Mouse (Mus musculus): ENCODE results near the gene Cxcl1. TPM values are rescaled to one million over a fixed set of nuclear protein-coding genes. Genes with fewer than 3 reads are reported as not detected.
A peak's percentile ranks its signal among the peaks of the same experiment; 100 is the strongest.

Cxcl1 gene
- polyA plus RNA-seq, 1 experiment = 0.69 TPM

- no peak overlapping the region for H3K27ac ChIP-seq (ENCODE audit: insufficient read depth, low read depth, low read length)
- WGBS = 11% methylated on average over 10 of the region's 10 CpGs
- no peaks in the 10 kb centered on the region for H3K27me3 ChIP-seq (replicated peaks; ENCODE audit: control insufficient read depth, insufficient read depth, low read length)
- no peaks in the 10 kb centered on the region for H3K4me1 ChIP-seq (ENCODE audit: control insufficient read depth, insufficient read depth, low read length)
- no peak for TF ChIP-seq POLR2A (IDR thresholded peaks at IDR 0.05; ENCODE audit: low read depth, low read length)
- TF ChIP-seq CTCF (conservative IDR thresholded peaks at IDR 0.05; ENCODE audit: insufficient read depth, insufficient read length, low read depth, low read length) = peak; percentile 64
- H3K4me3 ChIP-seq (ENCODE audit: insufficient read depth, low read depth, low read length) = no peak overlapping the region; the same call in 1 of the 2 replicates
- H3K36me3 ChIP-seq (ENCODE audit: control insufficient read depth, insufficient read depth, low read length) = no peaks in the 10 kb centered on the region
- DNase-seq = no peak
Measured at GRCm38 (mm10) chr5:90902380-90903260, 11.6 kb downstream of the Cxcl1 start.

DNA sequence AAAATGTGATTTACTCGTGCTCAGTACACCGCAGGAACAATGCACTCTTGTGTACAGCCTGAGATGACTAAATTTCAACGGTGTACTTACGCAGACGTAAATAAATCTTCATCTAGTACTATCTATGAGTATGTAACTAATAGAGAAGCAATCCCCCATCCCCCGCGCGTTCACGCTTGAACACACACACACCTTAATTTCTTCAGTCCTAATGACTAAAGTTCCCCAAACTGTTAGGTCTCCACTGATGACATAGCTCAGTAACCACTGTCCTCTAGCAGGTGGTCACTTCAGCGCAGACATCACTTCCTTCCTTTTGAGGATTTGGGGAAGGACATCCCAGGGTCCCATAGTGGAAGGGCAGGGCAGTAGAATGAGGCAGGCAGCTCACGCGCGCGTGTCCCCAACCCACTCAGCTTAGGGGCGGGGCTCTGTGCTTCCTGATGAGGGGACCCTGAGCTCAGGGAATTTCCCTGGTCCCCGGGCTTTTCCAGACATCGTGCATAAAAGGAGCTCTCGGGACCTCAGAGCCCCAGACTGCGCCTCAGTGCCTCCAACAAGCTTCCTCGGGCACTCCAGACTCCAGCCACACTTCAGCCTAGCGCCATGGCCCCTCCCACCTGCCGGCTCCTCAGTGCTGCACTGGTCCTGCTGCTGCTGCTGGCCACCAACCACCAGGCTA lies 12.4 kb downstream of the Cxcl1 start, which contains the start of gene Cxcl2:
Cxcl2 (plus strand) TSS at position 533 of the 682 bp plus-strand sequence.
- Histone ChIP-seq H3K27ac (ENCODE audit: insufficient read depth, low read depth, low read length) (no peak within 1 kb of the TSS), H3K4me3 (ENCODE audit: insufficient read depth, low read depth, low read length) (peak within 1 kb of the TSS; percentile 6; the same call in 1 of the 2 replicates), H3K4me1 (ENCODE audit: control insufficient read depth, insufficient read depth, low read length) (no peaks in the 10 kb centered on the region), H3K36me3 (ENCODE audit: control insufficient read depth, insufficient read depth, low read length) (no peaks in the 10 kb centered on the region), H3K27me3 (replicated peaks; ENCODE audit: control insufficient read depth, insufficient read depth, low read length) (no peaks in the 10 kb centered on the region)
- TF ChIP-seq CTCF (conservative IDR thresholded peaks at IDR 0.05; ENCODE audit: insufficient read depth, insufficient read length, low read depth, low read length) (no peak), POLR2A (IDR thresholded peaks at IDR 0.05; ENCODE audit: low read depth, low read length) (no peak)
- no peak for DNase-seq
- 4% methylated on average over 22 of the region's 22 CpGs for WGBS

DNA sequence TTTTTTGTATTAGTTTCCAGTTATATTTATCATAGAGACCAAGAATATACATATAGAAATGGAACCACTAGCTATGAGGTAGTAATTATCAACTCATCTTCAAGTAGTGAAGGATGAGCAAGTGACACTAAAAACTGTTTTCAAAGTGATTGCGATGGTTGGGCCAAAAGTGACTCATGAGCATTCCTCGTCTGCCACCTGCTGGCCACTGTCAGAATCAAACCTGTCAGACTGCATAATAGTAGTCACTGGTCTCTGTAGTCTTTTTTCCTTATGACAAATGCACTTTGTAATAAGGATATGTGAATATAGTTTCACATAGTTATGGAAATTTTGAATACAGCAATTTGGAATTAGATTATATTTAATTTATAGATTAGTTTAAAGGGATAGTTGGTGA lies 17.9 kb downstream of the Cxcl1 start:
- Histone ChIP-seq H3K27me3 (replicated peaks; ENCODE audit: control insufficient read depth, insufficient read depth, low read length) (no peaks in the 10 kb centered on the region), H3K27ac (ENCODE audit: insufficient read depth, low read depth, low read length) (no peak overlapping the region), H3K4me1 (ENCODE audit: control insufficient read depth, insufficient read depth, low read length) (no peaks in the 10 kb centered on the region), H3K4me3 (ENCODE audit: insufficient read depth, low read depth, low read length) (no peak overlapping the region), H3K36me3 (ENCODE audit: control insufficient read depth, insufficient read depth, low read length) (no peaks in the 10 kb centered on the region)
- DNase-seq = peak; percentile 70
- 0% methylated on average over 2 of the region's 2 CpGs for WGBS
- TF ChIP-seq POLR2A (IDR thresholded peaks at IDR 0.05; ENCODE audit: low read depth, low read length) (no peak), CTCF (conservative IDR thresholded peaks at IDR 0.05; ENCODE audit: insufficient read depth, insufficient read length, low read depth, low read length) (peak; percentile 93)

GRCm38 (mm10) chr5:90919495-90919894 lies 28.5 kb downstream of the Cxcl1 start:
- H3K36me3 ChIP-seq (ENCODE audit: control insufficient read depth, insufficient read depth, low read length) = no peaks in the 10 kb centered on the region
- H3K4me1 ChIP-seq (ENCODE audit: control insufficient read depth, insufficient read depth, low read length) = no peaks in the 10 kb centered on the region
- TF ChIP-seq CTCF (conservative IDR thresholded peaks at IDR 0.05; ENCODE audit: insufficient read depth, insufficient read length, low read depth, low read length) (no peak), POLR2A (IDR thresholded peaks at IDR 0.05; ENCODE audit: low read depth, low read length) (no peak)
- DNase-seq = no peak
- H3K4me3 ChIP-seq (ENCODE audit: insufficient read depth, low read depth, low read length) = no peak overlapping the region
- H3K27ac ChIP-seq (ENCODE audit: insufficient read depth, low read depth, low read length) = no peak overlapping the region
- WGBS = 79% methylated on average over 2 of the region's 2 CpGs
- H3K27me3 ChIP-seq (replicated peaks; ENCODE audit: control insufficient read depth, insufficient read depth, low read length) = no peaks in the 10 kb centered on the region

GRCm38 (mm10) chr5:90922958-90923357 lies 31.9 kb downstream of the Cxcl1 start:
- 76% methylated on average over 4 of the region's 4 CpGs for WGBS
- H3K27ac ChIP-seq (ENCODE audit: insufficient read depth, low read depth, low read length) = no peak overlapping the region
- TF ChIP-seq CTCF (conservative IDR thresholded peaks at IDR 0.05; ENCODE audit: insufficient read depth, insufficient read length, low read depth, low read length) (no peak), POLR2A (IDR thresholded peaks at IDR 0.05; ENCODE audit: low read depth, low read length) (no peak)
- H3K4me1 ChIP-seq (ENCODE audit: control insufficient read depth, insufficient read depth, low read length) = no peaks in the 10 kb centered on the region
- no peak overlapping the region for H3K4me3 ChIP-seq (ENCODE audit: insufficient read depth, low read depth, low read length)
- DNase-seq = no peak
- no peaks in the 10 kb centered on the region for H3K36me3 ChIP-seq (ENCODE audit: control insufficient read depth, insufficient read depth, low read length)
- H3K27me3 ChIP-seq (replicated peaks; ENCODE audit: control insufficient read depth, insufficient read depth, low read length) = no peaks in the 10 kb centered on the region

DNA sequence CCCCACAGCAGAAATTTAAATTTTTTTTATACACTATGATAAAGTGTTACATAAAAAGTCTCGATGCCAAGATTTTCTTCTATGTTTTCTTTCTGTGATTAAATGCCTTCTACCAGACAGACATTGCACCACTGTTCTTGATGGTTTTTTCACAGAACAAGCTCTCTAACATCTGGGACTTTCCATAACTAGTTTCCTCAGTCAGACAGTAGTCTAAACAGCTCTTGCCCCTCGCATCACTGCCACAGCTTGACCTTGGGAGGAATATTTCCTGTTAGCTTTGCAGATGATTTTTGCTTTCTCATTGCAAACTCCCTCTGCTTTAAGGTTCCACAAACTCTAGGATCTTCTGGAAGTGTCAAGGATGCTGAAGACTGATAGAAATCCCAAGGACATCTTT lies 39.5 kb downstream of the Cxcl1 start:
- DNase-seq = no peak
- Histone ChIP-seq H3K27me3 (replicated peaks; ENCODE audit: control insufficient read depth, insufficient read depth, low read length) (no peaks in the 10 kb centered on the region), H3K4me3 (ENCODE audit: insufficient read depth, low read depth, low read length) (peak overlapping the region; percentile 89), H3K27ac (ENCODE audit: insufficient read depth, low read depth, low read length) (peak overlapping the region; percentile 72; the same call in 1 of the 2 replicates), H3K4me1 (ENCODE audit: control insufficient read depth, insufficient read depth, low read length) (peaks cover 4% of the 10 kb centered on the region; the same call in 1 of the 2 replicates), H3K36me3 (ENCODE audit: control insufficient read depth, insufficient read depth, low read length) (no peaks in the 10 kb centered on the region)
- 29% methylated on average over 2 of the region's 2 CpGs for WGBS
- TF ChIP-seq POLR2A (IDR thresholded peaks at IDR 0.05; ENCODE audit: low read depth, low read length) (no peak), CTCF (conservative IDR thresholded peaks at IDR 0.05; ENCODE audit: insufficient read depth, insufficient read length, low read depth, low read length) (no peak)
